Mouse (Mus musculus) T-cell, adult 2 months (primary cell): Measurements from ENCODE around the gene Vmn1r28.
"Not testable (repeated sequence)": the region's sequence is repeated elsewhere in the genome, so short reads cannot be mapped to it uniquely, and the experiment has no call there.

Experiments
- DNase-seq: peaks from one replicate; pipeline ENCODE4 v3.0.0; 2022; ENCODE audit warnings: low spot score

Vmn1r28 gene

GRCm38 (mm10) chr6:58261737-58262136, at the start of gene Vmn1r28:
Gene Vmn1r28, plus strand, starts transcription at chr6:58262037.
- no peak for DNase-seq

GRCm38 (mm10) chr6:58216119-58216518, 45.7 kb upstream of the Vmn1r28 start:
- DNase-seq, result no peak

GRCm38 (mm10) chr6:58218721-58219120, 43.1 kb upstream of the Vmn1r28 start, which contains the start of gene Vmn1r27:
Gene Vmn1r27, minus strand, starts transcription at chr6:58218821.
- DNase-seq, result no peak

GRCm38 (mm10) chr6:58279661-58280060, 17.8 kb downstream of the Vmn1r28 start:
- DNase-seq, result not testable (repeated sequence)

GRCm38 (mm10) chr6:58292201-58292600, 30.4 kb downstream of the Vmn1r28 start:
- no peak for DNase-seq

- not testable (repeated sequence) for DNase-seq
Observed at GRCm38 (mm10) chr6:58298511-58298910, 36.7 kb downstream of the Vmn1r28 start.

GRCm38 (mm10) chr6:58301249-58301648, 39.4 kb downstream of the Vmn1r28 start, which contains the start of gene Vmn1r29:
Gene Vmn1r29, plus strand, starts transcription at chr6:58301549.
- DNase-seq, result no peak
